Mouse (Mus musculus) cerebellum, adult 2 months (tissue): Measurements from ENCODE around the gene Sf1.

Experiments
- CTCF ChIP-seq: fragments of 200-500 bp; IDR thresholded peaks from 2 replicates; pipeline ENCODE4 v1.5.1; 2011; ENCODE audit warnings: low read depth, mild to moderate bottlenecking, control low read depth, low read length, moderate library complexity, borderline replicate concordance; ENCODE audit not compliant: insufficient read depth
- POLR2A ChIP-seq: fragments of 200-500 bp; IDR thresholded peaks from 2 replicates; pipeline ENCODE4 v1.6.1; 2011; ENCODE audit warnings: low read length, control low read depth, borderline replicate concordance; ENCODE audit not compliant: insufficient read depth

DNA sequence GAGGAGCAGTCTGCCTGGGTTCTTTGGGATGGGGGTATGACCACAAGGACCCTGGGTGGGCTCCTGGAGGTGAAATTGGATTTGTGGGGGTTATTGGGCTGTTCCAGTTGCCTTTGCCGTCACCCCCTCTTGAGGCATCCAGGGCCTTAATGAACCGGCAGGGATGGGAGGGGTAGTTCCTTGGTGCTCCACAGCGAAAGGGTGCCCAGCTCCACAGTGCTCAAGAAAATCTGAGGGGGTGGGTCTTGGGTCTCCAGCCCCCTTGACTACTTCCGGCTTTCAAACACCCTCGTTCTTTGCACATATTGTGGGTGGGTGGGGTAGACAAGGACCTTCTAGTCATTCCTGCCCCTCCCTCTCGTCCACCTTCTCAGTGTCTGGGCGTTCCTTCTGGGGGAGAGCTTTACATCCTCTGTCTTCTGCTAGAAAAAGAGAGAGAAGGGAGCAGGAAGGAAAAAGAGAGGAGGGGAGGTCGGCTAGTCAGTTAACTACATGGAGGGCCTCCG lies 56.4 kb downstream of the Sf1 start:
- no peak for TF ChIP-seq CTCF
- TF ChIP-seq POLR2A, result no peak
